Mouse (Mus musculus) lung, postnatal 0 days (tissue): ENCODE measurements around the gene Tanc1.

Experiments used
- CTCF ChIP-seq: IDR thresholded peaks from 2 replicates; pipeline ENCODE4 v1.5.1; 2016; ENCODE audit warnings: antibody characterized with exemption, mild to moderate bottlenecking
- EP300 ChIP-seq: IDR thresholded peaks from 2 replicates; pipeline ENCODE4 v1.6.1; 2016; ENCODE audit warnings: antibody characterized with exemption, mild to moderate bottlenecking, control low read depth

DNA sequence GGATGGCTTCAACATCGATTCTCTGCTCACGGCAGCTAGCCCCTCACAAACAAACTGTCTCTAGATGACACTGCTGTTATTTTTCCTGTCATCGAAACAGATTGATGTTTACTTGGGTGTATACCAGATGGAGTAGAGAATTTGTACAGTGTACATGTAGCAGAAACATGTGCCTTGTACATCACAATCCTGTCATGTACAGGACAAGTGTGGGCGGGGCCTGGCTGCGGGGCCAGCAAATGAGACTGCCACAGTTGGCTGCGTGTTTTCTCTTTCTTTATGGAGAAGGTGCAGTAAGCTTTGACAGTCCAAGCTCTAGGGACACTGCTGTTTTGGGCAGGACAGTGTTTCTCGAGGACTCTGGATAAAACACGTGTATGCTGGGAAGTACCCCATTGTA is 127.2 kb downstream of the Tanc1 start:
- no peak for TF ChIP-seq EP300
- no peak for TF ChIP-seq CTCF
